ENCODE assay signal across 8 mouse cellular contexts in the genomic region with DNA sequence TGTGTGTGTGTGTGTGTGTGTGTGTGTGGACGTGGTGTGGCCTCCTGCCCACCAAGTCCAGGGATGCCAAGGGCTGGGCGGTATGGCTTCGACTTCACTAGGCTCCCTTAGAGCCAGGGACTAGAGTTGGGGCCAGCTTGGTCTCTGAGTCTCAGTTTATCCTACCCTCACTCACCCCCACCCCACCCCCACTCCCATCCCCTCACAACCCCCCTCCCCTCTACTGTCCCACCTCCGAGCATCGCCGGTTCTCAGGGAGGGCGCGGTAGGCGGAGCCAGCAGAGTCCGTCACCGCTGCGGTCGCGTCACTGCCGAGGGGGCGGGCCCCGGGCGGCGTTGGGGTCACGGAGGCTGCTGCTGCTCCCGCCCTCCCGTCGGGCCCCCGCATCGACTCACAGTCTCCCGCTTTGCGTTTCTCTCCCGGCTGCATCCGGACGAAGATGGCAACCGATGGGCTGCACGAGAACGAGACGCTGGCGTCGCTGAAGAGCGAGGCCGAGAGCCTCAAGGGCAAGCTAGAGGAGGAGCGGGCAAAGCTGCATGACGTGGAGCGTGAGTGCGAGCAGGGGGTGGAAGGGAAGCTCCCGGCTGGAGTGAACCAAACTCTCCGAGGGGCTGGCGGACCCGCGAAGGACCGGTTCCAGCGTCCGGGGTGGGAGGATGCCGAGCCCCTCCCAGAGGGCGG. TPM values are rescaled to one million over a fixed set of nuclear protein-coding genes. Genes with fewer than 3 reads are reported as not detected.
DNase-seq lines count a peak whose midpoint lies in the region; ATAC-seq lines count a peak whose summit lies in the region.

No protein-coding gene starts in this region.

- peak; percentile 89 for ATAC-seq in megakaryocyte-erythroid progenitor cell, adult 5-6 weeks (replicated peaks; ENCODE audit: low FRiP score, low TSS enrichment, poor library complexity, severe bottlenecking)

- intact Hi-C loops in left cerebral cortex, postnatal 14 days (cut with DNase I) = loop anchor here (5.0 kb wide), 1 partner anchor 93 kb away; no protein-coding TSS in a partner anchor

- peak; percentile 34 for DNase-seq in WW6 (ENCODE audit: low read depth, low spot score)
- peak; percentile 94 to 96 for DNase-seq in cerebellum, postnatal 25 days
- DNase-seq in gastrocnemius, adult 8-10 months (ENCODE audit: low spot score in 2 of 2) = peak; percentile 53 to 56
- peak; percentile 90 for DNase-seq in induced T-regulatory cell, adult 2 months (ENCODE audit: low read depth)
- peak; percentile 77 to 83 for DNase-seq in left cerebral cortex, postnatal 14 days (ENCODE audit: low spot score in 2 of 2)
- peak; percentile 77 to 83 for DNase-seq in right cerebral cortex, postnatal 36 days (ENCODE audit: low spot score in 2 of 2)
- DNase-seq in yolk sac, embryonic 10.5 days (ENCODE audit: low spot score) = peak; percentile 78

RNA-seq across cellular contexts. Expression of a gene that starts 7.9 kb away (rescaled TPM):
- total RNA-seq in gastrocnemius, adult 8-10 months (2022) = 10 to 100 TPM in 3 of 4 experiments, 1 to 10 TPM in 1; 8.9 to 13.8 (median 12.0) TPM
- 100 to 1,000 TPM; 134 to 140 TPM for total RNA-seq in left cerebral cortex, postnatal 14 days (2021)
- not detected in 2 replicates for total RNA-seq in megakaryocyte-erythroid progenitor cell, adult 5-6 weeks (2014; fragmentation: Nextera tagmentation)
- total RNA-seq in megakaryocyte-erythroid progenitor cell, adult 5-6 weeks (2017) = 1.1 and 1.3 TPM in 2 replicates

RNA-seq across cellular contexts. Expression of a gene that starts 33.6 kb away (rescaled TPM):
- not detected for total RNA-seq in gastrocnemius, adult 8-10 months (2022)
- total RNA-seq in left cerebral cortex, postnatal 14 days (2021) = under 1 TPM in 1 of 2 experiments, not detected in 1; 0.36 TPM
- total RNA-seq in megakaryocyte-erythroid progenitor cell, adult 5-6 weeks (2014; fragmentation: Nextera tagmentation) = not detected in 2 replicates
- total RNA-seq in megakaryocyte-erythroid progenitor cell, adult 5-6 weeks (2017) = not detected in 2 replicates

Comparison
In these comparisons a context has a peak if more than half of its experiments do, and no peak if none do; other contexts are left out.
1. Peak in every context shown above with its lines: DNase-seq and ATAC-seq.
2. DNase-seq: peak in every context shown above with its lines; median percentile 95 in cerebellum, postnatal 25 days; 90 in induced T-regulatory cell, adult 2 months; 80 in left cerebral cortex, postnatal 14 days; 80 in right cerebral cortex, postnatal 36 days; 78 in yolk sac, embryonic 10.5 days; 54 in gastrocnemius, adult 8-10 months; 34 in WW6.
3. RNA of a gene that starts 7.9 kb away (total RNA-seq): 134 to 140 TPM in left cerebral cortex, postnatal 14 days; 8.9 to 13.8 TPM in gastrocnemius, adult 8-10 months and 1.1 to 1.3 TPM in megakaryocyte-erythroid progenitor cell, adult 5-6 weeks; every median in the first group is over 4 times any median in the second.